Mouse (Mus musculus) MEL (cell line): ENCODE measurements at regions not wholly inside any gene's neighbourhood (a gene's known extent, or its start where the extent isn't known, plus 50 kb on each side); places are given as distances from the start of the nearest gene placed in this dataset.

Experiments used
- CTCF ChIP-seq, 3 experiments: IDR thresholded peaks in 2 of 3; conservative IDR thresholded peaks in 1 of 3; 2 replicates each; pipeline ENCODE4 v1.5.1; 2011 to 2012; ENCODE audit warnings: low read length in 3 of 3, low read depth in 2 of 3, mild to moderate bottlenecking in 2 of 3, improper control_type of control experiment in 1 of 3, inconsistent platforms in 1 of 3, mixed read lengths in 1 of 3, moderate library complexity in 1 of 3; ENCODE audit not compliant: control insufficient read depth in 1 of 3, insufficient read depth in 1 of 3, poor library complexity in 1 of 3, severe bottlenecking in 1 of 3
- E2F4 ChIP-seq: IDR thresholded peaks from 2 replicates; pipeline ENCODE4 v1.6.1; 2011; ENCODE audit warnings: low read depth, low read length, improper control_type of control experiment, borderline replicate concordance
- EP300 ChIP-seq, 2 experiments: IDR thresholded peaks; 2 replicates each; pipeline ENCODE4 v1.6.1; 2011; ENCODE audit warnings: improper control_type of control experiment in 2 of 2, low read length in 2 of 2, low read depth in 1 of 2, mild to moderate bottlenecking in 1 of 2
- ETS1 ChIP-seq: IDR thresholded peaks from 2 replicates; pipeline ENCODE4 v1.6.1; 2012; ENCODE audit warnings: low read depth, mild to moderate bottlenecking, inconsistent platforms, low read length, improper control_type of control experiment, moderate library complexity
- GATA1 ChIP-seq: IDR thresholded peaks from 2 replicates; pipeline ENCODE4 v1.6.1; 2011; ENCODE audit warnings: low read depth, low read length, improper control_type of control experiment
- KAT2A ChIP-seq: conservative IDR thresholded peaks from 2 replicates; pipeline ENCODE4 v1.6.1; 2012; ENCODE audit warnings: low read depth, low read length, improper control_type of control experiment, inconsistent platforms
- NELFE ChIP-seq: IDR thresholded peaks from 2 replicates; pipeline ENCODE4 v1.6.1; 2011; ENCODE audit warnings: low read depth, low read length, improper control_type of control experiment
- POLR2A ChIP-seq, 2 experiments: IDR thresholded peaks; 2 replicates each; pipeline ENCODE4 v1.6.1; 2011 to 2012; ENCODE audit warnings: low read length in 2 of 2, mild to moderate bottlenecking in 2 of 2, control low read depth in 1 of 2, improper control_type of control experiment in 1 of 2, low read depth in 1 of 2, moderate library complexity in 1 of 2; ENCODE audit not compliant: control insufficient read depth in 1 of 2, insufficient read depth in 1 of 2, poor library complexity in 1 of 2
- RAD21 ChIP-seq: IDR thresholded peaks from 2 replicates; pipeline ENCODE4 v1.6.1; 2011; ENCODE audit warnings: mild to moderate bottlenecking, low read depth, low read length, improper control_type of control experiment
- USF1 ChIP-seq: IDR thresholded peaks from 2 replicates; pipeline ENCODE4 v1.6.1; 2014; ENCODE audit warnings: low read depth, mild to moderate bottlenecking, inconsistent platforms, low read length, improper control_type of control experiment, moderate library complexity
- ZC3H11A ChIP-seq: IDR thresholded peaks from 2 replicates; pipeline ENCODE4 v1.6.1; 2012; ENCODE audit warnings: low read depth, mild to moderate bottlenecking, inconsistent platforms, low read length, improper control_type of control experiment

- TF ChIP-seq NELFE (no peak), E2F4 (no peak), ETS1 (no peak), POLR2A (IDR thresholded peaks at IDR 0.05; ENCODE audit: control insufficient read depth in 1 of 2, insufficient read depth in 1 of 2, low read depth in 1 of 2, low read length in 2 of 2, poor library complexity in 1 of 2) (no peak), CTCF (IDR thresholded peaks at IDR 0.05 in 2 of 3, conservative IDR thresholded peaks at IDR 0.05 in 1 of 3; ENCODE audit: control insufficient read depth in 1 of 3, insufficient read depth in 1 of 3, low read depth in 2 of 3, low read length in 3 of 3, poor library complexity in 1 of 3, severe bottlenecking in 1 of 3) (no peak), RAD21 (no peak), GATA1 (no peak), EP300 (IDR thresholded peaks at IDR 0.05; ENCODE audit: low read depth in 1 of 2, low read length in 2 of 2) (no peak), USF1 (no peak), KAT2A (no peak), ZC3H11A (no peak)
These were observed 368.0 kb downstream of the Sec23a start for GRCm38 (mm10) chr12:58643843-58644242.
